Mouse (Mus musculus) midbrain, embryonic 13.5 days (tissue): ENCODE data around the gene Lef1. TPM values are rescaled to one million over a fixed set of nuclear protein-coding genes. Genes with fewer than 3 reads are reported as not detected.
A peak's percentile ranks its signal among the peaks of the same experiment; 100 is the strongest.

Experiments used
- ATAC-seq: fragments of 200-750 bp; cut with Nextera tagmentation; 2 replicates; pipeline ENCODE4 v1.8.0; 2017; ENCODE audit warnings: mild to moderate bottlenecking, moderate TSS enrichment, moderate library complexity
- H3K27ac ChIP-seq: fragments of 300-500 bp; sonication (generic); 2 replicates; pipeline ENCODE4 v1.5.1; 2015; ENCODE audit warnings: inconsistent platforms, mild to moderate bottlenecking, moderate library complexity
- H3K27me3 ChIP-seq: fragments of 300-500 bp; sonication (generic); 2 replicates; pipeline ENCODE4 v1.6.1; 2015; ENCODE audit warnings: mild to moderate bottlenecking, inconsistent platforms
- H3K36me3 ChIP-seq: fragments of 300-500 bp; sonication (generic); 2 replicates; pipeline ENCODE4 v1.6.1; 2015; ENCODE audit warnings: mild to moderate bottlenecking, inconsistent platforms
- H3K4me1 ChIP-seq: fragments of 300-500 bp; sonication (generic); replicated peaks from 2 replicates; pipeline ENCODE4 v1.6.1; 2015; ENCODE audit warnings: inconsistent platforms
- H3K4me2 ChIP-seq: fragments of 300-500 bp; sonication (generic); replicated peaks from 2 replicates; pipeline ENCODE4 v1.6.1; 2015; ENCODE audit warnings: moderate library complexity, mild to moderate bottlenecking, inconsistent platforms
- H3K4me3 ChIP-seq: fragments of 300-500 bp; sonication (generic); replicated peaks from 2 replicates; pipeline ENCODE4 v1.5.1; 2015; ENCODE audit warnings: mild to moderate bottlenecking, inconsistent platforms
- H3K9ac ChIP-seq: fragments of 300-500 bp; sonication (generic); replicated peaks from 2 replicates; pipeline ENCODE4 v1.6.1; 2015; ENCODE audit warnings: mild to moderate bottlenecking, inconsistent platforms
- H3K9me3 ChIP-seq: fragments of 300-500 bp; sonication (generic); 2 replicates; pipeline ENCODE4 v1.6.1; 2016; ENCODE audit warnings: mild to moderate bottlenecking, inconsistent platforms
- WGBS: fragments of 180-500 bp; shearing (Covaris S2); methylation state at CpG from one replicate; pipeline ENCODE4 v1.1.7; 2015; 5-methylcytosine and 5-hydroxymethylcytosine counted together
- polyA plus RNA-seq: library from polyadenylated mRNA; unstranded; fragments of >200 nt; fragmentation: Nextera tagmentation; extraction: Ambion mirVana; gene quantifications from 2 replicates; pipeline ENCODE4 v1.2.1, GENCODE M21; 2015

Gene Lef1
- polyA plus RNA-seq, 1 experiment from 2014 or later: 86.0 TPM

- Histone ChIP-seq H3K9me3 (no peaks in the 10 kb centered on the region), H3K27me3 (no peaks in the 10 kb centered on the region), H3K4me1 (peaks cover 42% of the 10 kb centered on the region), H3K4me2 (no peak overlapping the region), H3K36me3 (no peaks in the 10 kb centered on the region; the same call in 1 of the 2 replicates), H3K9ac (no peak overlapping the region), H3K4me3 (no peak overlapping the region), H3K27ac (no peak overlapping the region)
- 92% methylated on average over 4 of the region's 4 CpGs for WGBS
- ATAC-seq: no peak
Observed at GRCm38 (mm10) chr3:131153896-131154295, 43.6 kb downstream of the Lef1 start.

GRCm38 (mm10) chr3:131154576-131154975, 44.3 kb downstream of the Lef1 start:
- no peak for ATAC-seq
- Histone ChIP-seq H3K9me3 (no peaks in the 10 kb centered on the region), H3K9ac (no peak overlapping the region), H3K27ac (no peak overlapping the region), H3K4me1 (peaks cover 45% of the 10 kb centered on the region), H3K36me3 (no peaks in the 10 kb centered on the region; the same call in 1 of the 2 replicates), H3K4me2 (no peak overlapping the region), H3K4me3 (no peak overlapping the region), H3K27me3 (no peaks in the 10 kb centered on the region)
- WGBS: 78% methylated on average over 9 of the region's 9 CpGs

GRCm38 (mm10) chr3:131155066-131155465, 44.8 kb downstream of the Lef1 start:
- H3K27me3 ChIP-seq: no peaks in the 10 kb centered on the region
- no peak overlapping the region for H3K27ac ChIP-seq
- no peak overlapping the region for H3K9ac ChIP-seq
- H3K36me3 ChIP-seq: no peaks in the 10 kb centered on the region; the same call in 1 of the 2 replicates
- no peak overlapping the region for H3K4me2 ChIP-seq
- peaks cover 49% of the 10 kb centered on the region for H3K4me1 ChIP-seq
- no peaks in the 10 kb centered on the region for H3K9me3 ChIP-seq
- 82% methylated on average over 7 of the region's 7 CpGs for WGBS
- H3K4me3 ChIP-seq: no peak overlapping the region
- no peak for ATAC-seq

GRCm38 (mm10) chr3:131155657-131156056, 45.4 kb downstream of the Lef1 start:
- no peak overlapping the region for H3K4me3 ChIP-seq
- H3K4me2 ChIP-seq: no peak overlapping the region
- H3K9ac ChIP-seq: no peak overlapping the region
- peaks cover 54% of the 10 kb centered on the region for H3K4me1 ChIP-seq
- H3K27me3 ChIP-seq: no peaks in the 10 kb centered on the region
- H3K27ac ChIP-seq: peak overlapping the region; percentile 32; the same call in 1 of the 2 replicates
- no peaks in the 10 kb centered on the region for H3K9me3 ChIP-seq
- no peaks in the 10 kb centered on the region; the same call in 1 of the 2 replicates for H3K36me3 ChIP-seq
- ATAC-seq: no peak
- WGBS: 21% methylated on average over 3 of the region's 3 CpGs

- WGBS: 42% methylated on average over 11 of the region's 11 CpGs
- H3K4me1 ChIP-seq: peaks cover 59% of the 10 kb centered on the region
- H3K4me3 ChIP-seq: no peak overlapping the region
- ATAC-seq: no peak
- H3K9ac ChIP-seq: no peak overlapping the region
- H3K27ac ChIP-seq: no peak overlapping the region
- no peaks in the 10 kb centered on the region; the same call in 1 of the 2 replicates for H3K36me3 ChIP-seq
- no peaks in the 10 kb centered on the region for H3K27me3 ChIP-seq
- no peak overlapping the region for H3K4me2 ChIP-seq
- H3K9me3 ChIP-seq: no peaks in the 10 kb centered on the region
Observed at GRCm38 (mm10) chr3:131156377-131156776, 46.1 kb downstream of the Lef1 start.

GRCm38 (mm10) chr3:131157471-131157870, 47.2 kb downstream of the Lef1 start:
- no peak overlapping the region; the same call in 1 of the 2 replicates for H3K9ac ChIP-seq
- ATAC-seq: no peak
- H3K4me3 ChIP-seq: no peak overlapping the region
- no peaks in the 10 kb centered on the region for H3K27me3 ChIP-seq
- no peaks in the 10 kb centered on the region; the same call in 1 of the 2 replicates for H3K36me3 ChIP-seq
- H3K4me2 ChIP-seq: no peak overlapping the region
- peaks cover 59% of the 10 kb centered on the region for H3K4me1 ChIP-seq
- 55% methylated on average over 7 of the region's 7 CpGs for WGBS
- no peak overlapping the region for H3K27ac ChIP-seq
- no peaks in the 10 kb centered on the region for H3K9me3 ChIP-seq

- Histone ChIP-seq H3K4me1 (peaks cover 55% of the 10 kb centered on the region), H3K9me3 (no peaks in the 10 kb centered on the region), H3K27ac (no peak overlapping the region), H3K36me3 (no peaks in the 10 kb centered on the region; the same call in 1 of the 2 replicates), H3K4me3 (no peak overlapping the region), H3K9ac (no peak overlapping the region), H3K4me2 (no peak overlapping the region), H3K27me3 (no peaks in the 10 kb centered on the region)
- 42% methylated on average over 12 of the region's 12 CpGs for WGBS
- ATAC-seq: no peak
Observed at GRCm38 (mm10) chr3:131159204-131159760, 49.0 kb downstream of the Lef1 start.

GRCm38 (mm10) chr3:131159881-131160615, 49.8 kb downstream of the Lef1 start:
- Histone ChIP-seq H3K27ac (no peak overlapping the region), H3K4me3 (no peak overlapping the region), H3K4me1 (peaks cover 47% of the 10 kb centered on the region), H3K4me2 (no peak overlapping the region), H3K27me3 (no peaks in the 10 kb centered on the region), H3K9me3 (no peaks in the 10 kb centered on the region), H3K9ac (no peak overlapping the region), H3K36me3 (no peaks in the 10 kb centered on the region; the same call in 1 of the 2 replicates)
- 58% methylated on average over 14 of the region's 14 CpGs for WGBS
- ATAC-seq: no peak

GRCm38 (mm10) chr3:131160921-131161320, 50.6 kb downstream of the Lef1 start:
- no peaks in the 10 kb centered on the region; the same call in 1 of the 2 replicates for H3K36me3 ChIP-seq
- no peak overlapping the region for H3K4me2 ChIP-seq
- ATAC-seq: no peak

GRCm38 (mm10) chr3:131167731-131168130, 57.5 kb downstream of the Lef1 start:
- H3K4me3 ChIP-seq: no peak overlapping the region

More at GRCm38 (mm10) chr3:131160921-131161320, 50.6 kb downstream of the Lef1 start:
- no peaks in the 10 kb centered on the region for H3K9me3 ChIP-seq
- H3K27ac ChIP-seq: no peak overlapping the region
- peaks cover 38% of the 10 kb centered on the region for H3K4me1 ChIP-seq
- H3K27me3 ChIP-seq: no peaks in the 10 kb centered on the region
- H3K9ac ChIP-seq: no peak overlapping the region
- H3K4me3 ChIP-seq: no peak overlapping the region
- WGBS: 68% methylated on average over 7 of the region's 7 CpGs

GRCm38 (mm10) chr3:131169161-131169560, 58.9 kb downstream of the Lef1 start:
- H3K4me3 ChIP-seq: no peak overlapping the region

More at GRCm38 (mm10) chr3:131167731-131168130, 57.5 kb downstream of the Lef1 start:
- no peaks in the 10 kb centered on the region for H3K9me3 ChIP-seq
- ATAC-seq: no peak
- no peaks in the 10 kb centered on the region for H3K36me3 ChIP-seq
- H3K27ac ChIP-seq: no peak overlapping the region
- peaks cover 19% of the 10 kb centered on the region for H3K4me1 ChIP-seq
- no peak overlapping the region for H3K9ac ChIP-seq
- H3K4me2 ChIP-seq: no peak overlapping the region
- WGBS: 96% methylated on average over 4 of the region's 4 CpGs
- no peaks in the 10 kb centered on the region for H3K27me3 ChIP-seq

GRCm38 (mm10) chr3:131170099-131170643, 59.9 kb downstream of the Lef1 start:
- Histone ChIP-seq H3K27ac (no peak overlapping the region), H3K4me2 (no peak overlapping the region), H3K27me3 (no peaks in the 10 kb centered on the region), H3K9ac (no peak overlapping the region), H3K36me3 (no peaks in the 10 kb centered on the region), H3K4me1 (peaks cover 24% of the 10 kb centered on the region), H3K4me3 (no peak overlapping the region), H3K9me3 (no peaks in the 10 kb centered on the region)
- 85% methylated on average over 6 of the region's 6 CpGs for WGBS
- ATAC-seq: no peak

More at GRCm38 (mm10) chr3:131169161-131169560, 58.9 kb downstream of the Lef1 start:
- 96% methylated on average over 6 of the region's 6 CpGs for WGBS
- Histone ChIP-seq H3K4me2 (no peak overlapping the region), H3K27ac (no peak overlapping the region), H3K9me3 (no peaks in the 10 kb centered on the region), H3K9ac (no peak overlapping the region), H3K36me3 (no peaks in the 10 kb centered on the region), H3K27me3 (no peaks in the 10 kb centered on the region), H3K4me1 (peaks cover 24% of the 10 kb centered on the region)
- ATAC-seq: no peak
